Mouse (Mus musculus) ES-E14 (cell line): ENCODE measurements at regions not wholly inside any gene's neighbourhood (a gene's known extent, or its start where the extent isn't known, plus 50 kb on each side); places are given as distances from the start of the nearest gene placed in this dataset.

Experiments
- DNase-seq: peaks from one replicate; pipeline ENCODE4 v3.0.0-alpha.2; 2013; ENCODE audit warnings: low read depth, low spot score
- H3K27ac ChIP-seq: 2 replicates; pipeline ENCODE4 v1.5.1; 2012; ENCODE audit warnings: low read depth, mild to moderate bottlenecking, low read length, moderate library complexity, mixed read lengths; ENCODE audit not compliant: poor library complexity, insufficient read depth, severe bottlenecking
- H3K36me3 ChIP-seq: 2 replicates; pipeline ENCODE4 v1.6.1; 2012; ENCODE audit warnings: mild to moderate bottlenecking, low read length, moderate library complexity, mixed read lengths; ENCODE audit not compliant: control insufficient read depth, poor library complexity, insufficient read depth, severe bottlenecking
- H3K4me1 ChIP-seq, 2 experiments: fragments of 150-350 bp in 1 of 2; sonication (generic) in 1 of 2; 2 replicates each; pipeline ENCODE4 v1.6.1; 2012; ENCODE audit warnings: low read length in 2 of 2, mild to moderate bottlenecking in 1 of 2, mixed read lengths in 1 of 2; ENCODE audit not compliant: control insufficient read depth in 2 of 2, insufficient read depth in 2 of 2, poor library complexity in 1 of 2
- H3K4me3 ChIP-seq, 2 experiments: fragments of 150-350 bp in 1 of 2; sonication (generic) in 1 of 2; 2 replicates each; pipeline ENCODE4 v1.5.1; 2012; ENCODE audit warnings: low read length in 2 of 2, low read depth in 1 of 2, mild to moderate bottlenecking in 1 of 2, mixed read lengths in 1 of 2; ENCODE audit not compliant: insufficient read depth in 1 of 2, poor library complexity in 1 of 2, severe bottlenecking in 1 of 2
- H3K9ac ChIP-seq: 2 replicates; pipeline ENCODE4 v1.6.1; 2012; ENCODE audit warnings: low read depth, mild to moderate bottlenecking, low read length, mixed read lengths; ENCODE audit not compliant: poor library complexity, insufficient read depth, severe bottlenecking
- H3K9me3 ChIP-seq: fragments of 150-350 bp; sonication (generic); 2 replicates; pipeline ENCODE4 v1.6.1; 2012; ENCODE audit warnings: low read depth, mild to moderate bottlenecking, low read length; ENCODE audit not compliant: control insufficient read depth, insufficient read depth
- CHD2 ChIP-seq: IDR thresholded peaks from 2 replicates; pipeline ENCODE4 v1.6.1; 2014; ENCODE audit warnings: mild to moderate bottlenecking, low read depth, low read length, inconsistent platforms
- HCFC1 ChIP-seq: IDR thresholded peaks from 2 replicates; pipeline ENCODE4 v1.6.1; 2012; ENCODE audit warnings: low read length, inconsistent platforms, borderline replicate concordance; ENCODE audit not compliant: insufficient read depth
- MAFK ChIP-seq: IDR thresholded peaks from 2 replicates; pipeline ENCODE4 v1.6.1; 2014; ENCODE audit warnings: mild to moderate bottlenecking, low read depth, low read length, inconsistent platforms; ENCODE audit not compliant: insufficient read depth
- ZC3H11A ChIP-seq: IDR thresholded peaks from 2 replicates; pipeline ENCODE4 v1.6.1; 2012; ENCODE audit warnings: low read depth, mild to moderate bottlenecking, inconsistent platforms, low read length, borderline replicate concordance
- ZNF384 ChIP-seq: IDR thresholded peaks from 2 replicates; pipeline ENCODE4 v1.6.1; 2012; ENCODE audit warnings: low read depth, low read length, inconsistent platforms
- in situ Hi-C, 2 experiments: fragments of 600-800 bp; cut with MboI; formaldehyde crosslinking; loops; one replicate each; pipeline ENCODE4 v1.15.1; 2025; ENCODE audit warnings: low sequenced_read_pairs in 2 of 2, inconsistent platforms in 1 of 2; ENCODE audit not compliant: unreplicated experiment in 2 of 2

DNA sequence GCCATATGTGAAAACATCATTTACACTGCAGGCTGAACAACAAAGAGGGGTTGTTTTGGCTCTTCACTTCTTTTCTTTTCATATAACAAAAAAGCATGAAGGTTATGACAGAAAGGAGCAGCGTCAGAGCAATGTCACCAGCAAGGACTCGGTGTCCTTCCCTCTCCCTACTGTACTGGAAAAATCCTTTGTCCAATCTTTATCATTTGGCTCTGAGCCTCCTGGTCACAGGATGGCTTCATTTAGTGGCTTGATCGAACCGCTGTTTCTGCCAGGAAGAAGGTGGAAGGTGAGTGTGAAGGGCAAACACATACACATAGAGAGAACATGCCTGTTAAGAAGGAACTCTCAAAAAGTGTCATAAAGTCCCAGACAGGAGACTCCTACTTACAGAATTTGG, 735.9 kb upstream of the Adgrl2 start:
- no peak for TF ChIP-seq MAFK
- no peak for TF ChIP-seq CHD2
- no peak for TF ChIP-seq ZC3H11A
- TF ChIP-seq ZNF384, result no peak
- TF ChIP-seq HCFC1, result no peak
- no peak for DNase-seq
- Histone ChIP-seq H3K4me1 (no peaks in the 10 kb centered on the region), H3K36me3 (no peaks in the 10 kb centered on the region), H3K27ac (no peak overlapping the region), H3K9me3 (no peaks in the 10 kb centered on the region), H3K4me3 (no peak overlapping the region), H3K9ac (no peak overlapping the region)
- in situ Hi-C loops, result no loop called here

GRCm38 (mm10) chr3:149724879-149725278, 734.5 kb upstream of the Adgrl2 start:
- in situ Hi-C loops, result no loop called here
- Histone ChIP-seq H3K36me3 (no peaks in the 10 kb centered on the region), H3K27ac (no peak overlapping the region), H3K4me1 (no peaks in the 10 kb centered on the region), H3K9me3 (no peaks in the 10 kb centered on the region), H3K9ac (no peak overlapping the region), H3K4me3 (no peak overlapping the region)
- no peak for DNase-seq
- no peak for TF ChIP-seq CHD2
- TF ChIP-seq ZNF384, result no peak
- no peak for TF ChIP-seq HCFC1
- no peak for TF ChIP-seq MAFK
- no peak for TF ChIP-seq ZC3H11A

GRCm38 (mm10) chr3:149721832-149722231, 731.5 kb upstream of the Adgrl2 start:
- DNase-seq, result no peak
- H3K9me3 ChIP-seq, result no peaks in the 10 kb centered on the region
- no peak overlapping the region for H3K27ac ChIP-seq
- H3K9ac ChIP-seq, result no peak overlapping the region
- H3K4me3 ChIP-seq, result no peak overlapping the region
- TF ChIP-seq ZC3H11A, result no peak
- no peak for TF ChIP-seq ZNF384
- no peak for TF ChIP-seq MAFK
- TF ChIP-seq CHD2, result no peak
- no peak for TF ChIP-seq HCFC1
- in situ Hi-C loops, result no loop called here
- no peaks in the 10 kb centered on the region for H3K36me3 ChIP-seq
- no peaks in the 10 kb centered on the region for H3K4me1 ChIP-seq

DNA sequence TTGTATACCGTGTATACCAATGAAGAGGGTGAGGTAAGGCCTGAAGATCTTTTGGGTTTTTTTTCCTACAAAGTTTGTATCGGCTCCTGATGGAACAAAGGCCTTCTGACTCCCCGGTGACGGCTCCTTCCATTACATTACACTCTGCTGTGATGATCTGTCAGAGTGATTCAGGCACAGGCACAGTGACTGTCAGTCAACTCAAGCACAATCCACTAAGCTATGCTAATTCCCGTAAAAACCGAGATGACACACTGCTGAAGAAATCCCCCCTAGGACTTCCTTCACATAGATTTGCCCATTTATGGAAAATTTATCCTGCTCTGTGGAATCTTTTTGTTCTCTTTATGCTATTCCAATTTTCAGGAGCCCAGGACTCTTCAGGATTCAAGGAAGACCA, 730.0 kb upstream of the Adgrl2 start:
- Histone ChIP-seq H3K9me3 (no peaks in the 10 kb centered on the region), H3K9ac (no peak overlapping the region), H3K36me3 (no peaks in the 10 kb centered on the region), H3K4me3 (no peak overlapping the region), H3K4me1 (no peaks in the 10 kb centered on the region), H3K27ac (no peak overlapping the region)
- in situ Hi-C loops, result no loop called here
- DNase-seq, result no peak
- no peak for TF ChIP-seq ZNF384
- no peak for TF ChIP-seq HCFC1
- TF ChIP-seq CHD2, result no peak
- TF ChIP-seq MAFK, result no peak
- no peak for TF ChIP-seq ZC3H11A

- no peaks in the 10 kb centered on the region for H3K36me3 ChIP-seq
- H3K27ac ChIP-seq, result no peak overlapping the region
- H3K9me3 ChIP-seq, result no peaks in the 10 kb centered on the region
- in situ Hi-C loops, result no loop called here
- DNase-seq, result no peak
- H3K4me1 ChIP-seq, result no peaks in the 10 kb centered on the region
- no peak for TF ChIP-seq ZC3H11A
- TF ChIP-seq HCFC1, result no peak
- H3K4me3 ChIP-seq, result no peak overlapping the region
- H3K9ac ChIP-seq, result no peak overlapping the region
Measured at GRCm38 (mm10) chr3:149705724-149706123, 715.4 kb upstream of the Adgrl2 start.
